Mouse (Mus musculus): ENCODE data around the gene Stab1.

Gene Stab1

DNA sequence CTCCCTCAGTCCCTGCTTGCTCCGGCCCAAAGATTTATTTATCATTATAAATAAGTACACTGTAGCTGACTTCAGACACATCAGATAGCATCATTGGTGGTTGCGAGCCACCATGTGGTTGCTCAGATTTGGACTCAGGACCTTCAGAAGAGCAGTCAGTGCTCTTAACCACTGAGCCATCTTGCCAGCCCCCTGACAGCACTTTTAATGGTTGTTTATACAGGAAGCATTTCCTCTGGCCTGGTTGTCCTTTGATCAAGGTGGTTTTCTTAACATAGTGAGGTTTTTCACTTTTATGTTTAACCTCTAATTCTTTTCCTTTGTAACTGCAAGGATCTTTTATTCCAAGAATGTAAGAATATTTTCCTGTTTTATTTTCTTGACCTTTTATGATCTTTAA lies 26.0 kb upstream of the Stab1 start:
- no peak for DNase-seq

DNA sequence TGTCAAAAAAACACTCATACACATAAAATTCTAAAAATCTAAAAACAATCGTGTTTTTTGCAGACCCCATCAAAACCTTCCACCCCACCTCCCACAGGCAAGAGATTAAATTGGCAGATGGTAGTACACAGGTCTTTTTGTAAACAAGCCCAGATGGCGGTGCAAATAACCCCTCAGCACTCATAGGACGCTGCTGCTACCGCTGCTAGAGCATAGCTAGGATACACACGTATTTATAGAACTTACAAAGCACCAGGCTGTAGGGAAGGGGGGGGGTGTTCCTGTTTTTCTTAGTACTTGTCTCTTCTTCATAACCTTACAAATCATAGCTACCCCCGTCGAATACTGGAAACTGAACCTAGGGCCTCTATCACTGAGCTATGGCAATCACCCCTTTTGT lies 25.4 kb upstream of the Stab1 start:
- DNase-seq, result no peak

DNA sequence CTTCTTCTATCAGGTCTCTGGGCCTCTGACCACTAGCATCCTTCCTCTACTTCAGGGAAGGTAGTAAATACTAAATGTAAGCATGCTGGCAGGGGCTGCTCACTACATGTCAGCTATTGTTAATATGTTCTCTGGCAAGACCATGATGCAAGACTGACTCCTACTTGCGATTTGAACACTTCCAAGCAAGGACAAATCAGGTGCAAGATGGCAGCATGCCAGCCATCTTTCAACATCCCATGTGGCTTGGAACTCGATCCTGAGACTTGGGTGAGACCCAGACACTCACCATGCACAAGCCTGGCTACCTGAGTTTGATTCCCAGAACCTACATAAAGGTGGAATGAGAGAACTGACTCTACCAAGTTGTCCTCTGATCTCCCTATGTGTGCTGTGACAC lies 23.5 kb upstream of the Stab1 start:
- DNase-seq, result no peak

DNA sequence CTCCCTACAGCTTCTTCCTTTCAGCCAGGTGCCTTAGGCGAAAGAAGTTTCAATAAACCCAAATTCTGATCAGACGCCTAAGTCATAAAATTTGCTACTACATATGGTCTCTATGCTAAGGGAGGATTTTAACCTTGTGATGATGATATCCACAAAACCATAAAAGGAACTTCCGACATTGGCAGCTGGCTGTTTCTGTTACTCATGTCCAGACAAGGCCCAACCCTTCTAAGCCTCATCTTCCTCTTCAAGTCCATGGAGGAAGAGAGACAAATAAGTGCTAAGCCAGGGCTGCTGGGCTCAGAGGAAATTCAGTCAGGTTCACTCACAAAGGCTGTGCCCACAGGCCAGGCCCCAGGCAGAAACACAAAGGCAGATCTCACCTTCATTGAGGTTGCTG lies 20.9 kb upstream of the Stab1 start:
- no peak for DNase-seq

DNA sequence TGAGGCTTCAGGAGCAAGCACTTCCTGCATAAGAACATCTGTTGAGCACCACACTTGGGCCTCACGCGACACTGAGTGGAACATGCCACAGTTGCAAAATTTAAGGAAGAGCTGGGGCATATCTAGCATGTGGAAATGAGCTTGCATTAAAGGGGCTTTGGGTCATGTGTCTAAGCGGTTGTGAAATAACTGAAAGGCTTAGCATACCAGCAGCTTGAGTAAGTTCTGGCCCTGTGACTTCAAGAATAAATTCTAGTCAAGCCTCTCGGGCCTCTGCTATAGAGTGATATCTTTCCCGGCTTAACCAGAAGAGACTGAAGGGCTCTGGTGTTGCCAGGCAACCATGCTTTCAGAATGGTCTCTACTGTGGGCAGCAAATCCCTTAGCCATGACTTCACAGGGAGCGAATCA lies 20.3 kb upstream of the Stab1 start:
- DNase-seq, result no peak

DNA sequence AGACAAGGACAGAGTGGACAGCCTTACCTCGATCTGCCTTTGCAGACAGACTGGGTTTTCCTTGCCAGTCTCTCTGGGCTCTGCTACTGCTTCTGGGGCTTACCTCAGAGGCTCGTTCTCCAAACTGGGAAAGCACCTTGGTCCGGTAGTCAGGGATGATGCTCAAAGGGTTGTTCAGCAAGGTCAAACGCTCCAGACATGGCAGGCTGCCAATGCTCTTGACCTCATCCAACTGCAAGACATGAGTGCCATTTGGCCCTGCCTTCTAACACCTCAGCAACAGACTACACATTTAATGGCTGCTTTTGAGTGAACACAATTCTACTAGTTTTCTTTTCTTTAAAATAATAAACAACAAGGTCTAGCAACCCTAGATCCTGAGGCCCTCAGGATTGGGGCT lies 18.2 kb upstream of the Stab1 start:
- DNase-seq, result no peak

DNA sequence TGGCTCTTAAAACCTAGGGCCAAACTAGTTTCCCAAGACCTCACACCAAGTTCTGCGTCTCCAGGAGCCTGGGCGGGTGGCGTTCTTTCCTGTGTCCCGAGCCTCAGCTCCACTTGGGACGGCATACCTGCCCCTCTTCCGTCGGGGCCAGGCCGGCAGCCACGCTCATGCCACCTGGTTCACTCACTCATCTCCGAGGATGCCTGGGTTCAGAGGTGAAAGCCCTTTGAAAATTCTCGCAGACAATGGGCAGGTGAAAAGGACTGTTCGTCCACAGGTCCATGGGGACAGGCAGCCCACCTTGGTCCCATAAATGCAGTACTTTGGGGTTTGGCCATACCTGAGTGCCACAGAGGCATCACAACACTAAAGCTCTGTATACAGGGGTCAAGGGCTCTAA lies 15.8 kb upstream of the Stab1 start:
- no peak for DNase-seq

DNA sequence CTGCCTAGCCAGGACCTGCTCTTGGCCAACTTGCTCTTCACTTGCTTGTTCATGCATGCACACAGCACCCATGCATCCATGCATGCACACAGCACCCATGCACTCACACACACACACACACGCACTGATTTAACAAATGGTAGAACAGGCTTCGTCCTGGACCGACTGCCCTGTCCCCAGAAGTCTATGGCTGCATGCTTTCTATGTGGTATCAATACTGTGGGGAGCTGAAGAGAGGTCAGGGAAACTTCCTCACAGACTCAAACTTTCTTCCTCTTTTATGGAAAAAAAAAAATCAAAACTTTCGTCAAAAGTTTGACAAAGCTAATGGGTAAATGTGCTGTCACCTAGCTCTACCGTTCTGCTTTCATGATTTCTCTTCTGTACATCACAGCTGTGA lies 15.1 kb upstream of the Stab1 start:
- no peak for DNase-seq

DNA sequence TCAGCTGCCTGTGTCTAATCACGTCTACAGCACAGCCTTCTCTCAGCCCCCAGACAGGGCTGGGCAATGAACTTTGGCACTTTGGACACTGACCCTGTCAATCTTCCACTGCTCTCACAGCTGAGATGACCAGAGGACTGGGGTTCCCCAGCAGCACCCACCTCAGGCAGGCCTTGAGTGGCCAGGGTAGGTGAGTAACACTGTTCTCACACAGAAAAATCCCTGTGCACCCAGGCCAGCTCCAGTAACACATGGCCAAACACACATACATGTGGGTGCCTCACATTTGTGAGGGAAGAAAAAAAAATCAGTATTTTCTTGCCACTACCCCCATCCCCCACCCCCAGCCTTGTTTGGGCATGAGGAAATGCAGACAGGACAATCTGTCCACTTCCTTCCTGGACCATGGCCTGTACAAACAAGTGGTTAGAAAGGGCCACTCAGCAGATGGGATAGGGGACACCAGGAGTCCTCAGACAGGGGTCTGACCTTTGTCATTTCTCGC lies 14.4 kb upstream of the Stab1 start:
- no peak for DNase-seq

DNA sequence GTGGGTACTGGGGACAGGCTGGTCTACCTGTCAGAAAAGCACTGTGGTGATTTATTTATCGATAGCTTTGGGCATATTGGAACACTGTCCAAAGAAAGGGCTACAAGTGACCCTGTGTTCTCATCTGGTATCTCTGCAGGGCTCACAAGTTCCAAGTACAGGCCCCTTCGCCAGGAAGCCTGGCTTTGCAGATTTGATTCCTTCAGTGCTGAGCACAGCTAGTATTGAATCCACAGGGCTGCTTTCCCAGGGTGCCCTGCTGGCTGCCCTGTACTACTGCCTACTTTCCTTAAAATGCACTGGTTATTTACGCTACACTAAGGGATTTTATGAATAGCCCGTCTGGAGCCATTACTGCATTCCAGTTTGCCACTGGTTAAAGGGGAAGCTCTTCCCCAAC lies 13.1 kb upstream of the Stab1 start:
- DNase-seq, result no peak

DNA sequence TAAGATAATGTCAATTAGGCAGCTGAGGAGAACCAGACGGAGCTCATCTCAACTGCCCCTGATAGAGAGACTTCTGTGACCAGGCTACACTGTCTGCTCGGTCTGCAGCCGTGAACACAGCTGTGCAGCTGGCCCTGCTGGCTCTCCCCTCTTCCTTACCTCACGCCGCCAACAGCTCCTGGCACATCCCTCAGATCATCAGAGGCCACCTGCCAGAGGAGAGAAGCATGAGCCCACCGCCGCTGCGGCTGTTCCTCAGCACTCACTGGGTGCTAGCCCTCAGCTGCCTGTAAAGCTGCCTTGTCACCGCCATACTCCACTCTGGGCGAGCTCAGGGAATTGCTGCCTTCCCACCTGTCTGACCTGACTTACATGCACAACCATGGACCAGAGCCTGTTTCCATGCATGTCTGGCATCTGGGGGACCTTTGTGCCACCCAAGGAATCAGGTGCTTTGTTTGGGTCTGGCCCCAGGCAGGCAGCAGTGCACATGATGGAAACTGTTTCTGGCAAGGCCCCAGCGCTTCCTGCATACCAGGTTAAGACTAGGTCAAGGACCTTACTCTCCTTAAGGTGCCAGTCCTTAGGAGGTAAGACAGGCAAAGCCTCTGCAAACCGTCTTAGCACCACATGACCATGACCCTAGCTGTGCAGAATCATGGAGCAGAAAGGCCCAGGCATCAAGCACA lies 11.4 kb upstream of the Stab1 start:
- no peak for DNase-seq

DNA sequence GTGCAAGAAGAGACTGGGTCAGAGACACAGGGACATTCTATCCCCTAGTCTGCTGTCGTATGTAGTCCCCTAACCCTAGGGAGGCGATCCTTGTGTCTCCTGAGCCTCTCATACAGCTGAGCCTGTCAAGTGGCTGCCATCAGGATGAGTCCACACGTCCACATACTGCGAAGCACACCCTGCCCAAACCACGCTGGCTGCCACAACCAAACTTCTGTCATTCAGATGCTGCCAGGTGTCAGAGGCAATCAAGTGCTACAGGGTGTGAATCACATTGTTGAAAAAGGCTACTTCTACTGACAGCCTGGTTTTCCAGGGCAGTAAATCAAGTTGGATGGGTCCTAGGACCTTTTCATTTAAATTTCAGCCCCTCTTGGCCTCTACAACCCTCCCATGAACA lies 9.3 kb upstream of the Stab1 start:
- DNase-seq, result no peak

DNA sequence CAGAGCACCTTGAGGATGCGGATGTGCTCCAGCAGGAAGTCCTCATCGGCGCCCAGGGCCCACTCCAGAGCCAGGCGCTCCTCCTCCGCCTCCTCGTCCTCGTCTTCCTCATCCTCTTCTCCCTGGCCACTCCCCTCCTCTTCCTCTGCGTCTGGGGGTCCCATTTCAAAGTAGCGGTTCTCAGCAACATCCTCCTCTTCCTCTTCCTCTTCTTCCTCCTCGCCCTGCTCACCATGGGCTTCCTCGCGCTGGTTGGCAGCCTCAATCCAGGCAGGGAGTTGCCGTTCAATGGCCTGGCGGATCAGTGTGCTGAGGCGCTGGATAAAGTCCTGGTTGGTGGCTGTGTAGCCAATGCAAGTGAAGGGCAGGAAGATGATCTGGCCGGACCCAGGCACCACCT lies 8.8 kb upstream of the Stab1 start:
- DNase-seq, result no peak

DNA sequence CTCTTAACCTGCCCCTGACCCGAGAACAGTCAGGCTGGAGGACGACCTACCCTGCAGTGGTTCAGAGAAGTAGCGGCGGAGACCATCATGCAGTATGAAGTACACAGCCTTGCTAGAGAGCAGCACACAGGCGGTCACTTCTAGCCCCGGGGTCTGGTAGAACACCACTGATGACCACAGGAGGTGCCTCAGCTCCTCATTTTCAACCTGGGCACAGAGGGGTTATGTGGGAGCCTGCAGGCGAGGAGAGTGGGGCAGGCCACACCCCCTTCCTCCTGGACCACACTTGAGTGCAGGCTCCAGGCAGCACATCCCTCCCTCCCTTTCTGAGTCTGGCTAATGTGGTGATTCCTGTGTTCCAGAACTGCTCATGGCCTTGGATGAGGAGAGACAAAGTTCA lies 5.1 kb upstream of the Stab1 start:
- DNase-seq, result no peak

DNA sequence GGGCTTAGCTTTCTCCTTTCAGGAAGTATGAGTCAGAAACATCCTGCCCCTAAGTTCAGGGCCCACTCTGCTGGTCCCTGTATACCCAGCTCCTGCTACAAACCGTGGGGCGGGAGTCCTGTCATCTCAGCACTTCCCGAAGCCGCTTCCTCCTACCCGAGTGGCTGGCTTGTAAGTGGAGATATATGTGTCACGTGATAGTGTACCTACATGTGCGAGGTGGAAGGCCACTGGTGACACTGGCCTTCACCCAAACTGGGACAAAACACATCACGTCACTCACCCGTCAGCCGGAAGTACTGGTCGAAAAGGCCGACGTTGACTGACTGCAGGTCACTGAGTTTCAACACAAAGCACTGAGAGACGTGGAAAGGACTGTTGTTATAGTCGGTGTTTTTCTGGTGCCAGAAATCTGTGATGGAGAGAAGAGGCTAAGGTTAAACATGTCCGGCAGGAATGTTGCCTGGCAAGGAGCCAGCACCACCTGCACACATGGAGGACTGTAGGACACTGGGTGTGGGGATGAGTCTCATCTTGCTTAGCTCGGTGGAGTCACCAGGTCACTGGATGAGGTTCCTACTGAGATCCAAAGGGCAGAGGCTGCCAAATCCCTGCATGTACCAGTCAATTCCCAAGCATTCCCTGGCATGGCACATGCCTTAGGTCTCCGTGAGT lies 4.5 kb upstream of the Stab1 start:
- no peak for DNase-seq

DNA sequence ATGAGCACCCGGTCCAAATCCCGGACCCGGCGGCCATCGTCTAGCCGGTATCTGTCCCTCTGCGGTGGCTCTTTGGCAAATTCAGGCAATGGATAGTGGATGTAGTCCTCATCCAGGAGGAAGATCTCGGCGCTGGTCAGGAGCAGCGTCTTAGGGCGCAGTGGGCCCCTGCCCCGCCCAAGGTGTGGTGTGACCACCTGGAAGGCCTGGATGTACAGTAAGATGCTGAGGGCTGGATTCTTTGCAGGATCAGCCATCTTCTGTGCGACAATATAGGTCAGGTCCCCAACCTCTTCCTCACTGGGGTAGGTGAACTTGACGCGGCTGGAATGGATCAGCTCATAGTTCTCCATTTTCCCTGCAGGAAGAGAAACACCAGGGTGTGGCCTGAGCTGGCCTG lies 3.4 kb upstream of the Stab1 start:
- no peak for DNase-seq

DNA sequence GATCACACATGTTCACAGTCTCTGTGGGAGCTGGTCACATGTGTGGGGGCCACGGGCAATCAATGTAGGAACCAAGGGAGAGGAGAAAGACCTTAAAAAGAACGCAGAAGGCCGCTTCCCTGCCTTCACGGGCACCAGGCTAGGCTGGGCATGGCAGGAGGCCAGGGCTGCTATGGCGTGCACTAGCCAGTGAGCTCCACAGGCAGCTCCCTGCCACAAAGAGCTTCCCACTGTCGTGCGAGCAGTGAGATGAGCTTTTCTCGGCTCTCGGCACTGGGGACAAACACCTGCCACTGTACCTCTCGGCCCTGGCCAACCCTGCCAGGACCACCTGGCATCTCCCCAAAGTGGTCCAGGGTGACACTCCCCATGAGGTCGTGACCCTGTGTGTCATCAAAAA lies 2.9 kb upstream of the Stab1 start:
- no peak for DNase-seq

DNA sequence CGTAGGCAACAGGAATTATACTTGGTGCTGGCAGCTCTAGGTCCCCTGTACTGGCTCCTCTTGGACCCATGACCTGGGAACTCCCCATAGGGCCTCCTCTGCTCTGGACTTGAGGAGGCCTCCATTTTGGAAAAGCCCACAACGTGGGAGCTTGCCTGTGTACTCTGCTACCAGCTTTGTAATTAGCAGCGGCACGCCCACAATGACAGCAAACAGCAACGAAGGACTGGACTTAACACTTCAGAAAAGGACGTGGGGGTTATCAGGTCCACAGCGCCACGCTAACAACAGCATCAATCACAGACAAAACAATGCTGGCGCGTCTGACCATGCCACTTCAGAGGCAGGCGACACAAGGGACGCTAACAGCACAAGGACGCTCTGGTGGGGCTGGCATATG lies 2.5 kb upstream of the Stab1 start:
- DNase-seq, result no peak

DNA sequence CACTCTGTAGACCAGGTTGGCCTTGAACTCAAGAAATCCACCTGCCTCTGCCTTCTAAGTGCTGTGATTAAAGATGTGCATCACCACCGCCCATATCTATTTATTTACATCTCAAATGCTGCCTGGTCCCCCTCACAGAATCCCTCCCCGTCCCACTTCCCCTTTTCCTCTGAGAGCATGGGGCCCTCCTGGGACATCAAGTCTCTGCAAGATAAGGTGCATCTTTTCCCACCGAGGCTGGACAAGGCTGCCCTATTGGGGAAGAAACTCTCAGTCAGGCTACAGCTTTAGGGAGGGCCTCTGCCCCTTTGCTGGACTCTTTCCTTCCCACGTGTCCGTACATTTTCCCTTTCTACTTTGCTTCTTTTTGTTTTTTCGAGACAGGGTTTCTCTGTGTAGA lies 1.1 kb upstream of the Stab1 start:
- no peak for DNase-seq

DNA sequence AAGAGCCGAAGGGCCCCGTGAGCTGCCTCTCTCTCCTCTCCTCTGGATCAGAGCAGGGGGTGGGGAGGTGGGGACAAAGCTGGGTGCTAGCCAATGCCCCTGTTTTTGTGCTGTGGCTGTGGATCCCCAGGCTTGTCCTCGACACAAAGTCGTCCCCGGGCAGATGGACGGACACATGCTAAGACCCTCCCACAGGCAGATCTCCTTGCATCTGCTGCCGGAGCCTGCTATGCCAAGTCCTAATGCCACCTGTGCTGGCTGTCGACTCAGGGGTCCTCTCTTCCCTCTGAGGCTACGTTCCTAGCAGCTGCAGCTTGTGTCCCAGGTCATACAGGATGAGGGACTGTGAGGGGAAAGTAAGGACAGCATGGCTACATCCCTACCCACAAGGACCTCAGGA lies 1.6 kb downstream of the Stab1 start:
- DNase-seq, result no peak

DNA sequence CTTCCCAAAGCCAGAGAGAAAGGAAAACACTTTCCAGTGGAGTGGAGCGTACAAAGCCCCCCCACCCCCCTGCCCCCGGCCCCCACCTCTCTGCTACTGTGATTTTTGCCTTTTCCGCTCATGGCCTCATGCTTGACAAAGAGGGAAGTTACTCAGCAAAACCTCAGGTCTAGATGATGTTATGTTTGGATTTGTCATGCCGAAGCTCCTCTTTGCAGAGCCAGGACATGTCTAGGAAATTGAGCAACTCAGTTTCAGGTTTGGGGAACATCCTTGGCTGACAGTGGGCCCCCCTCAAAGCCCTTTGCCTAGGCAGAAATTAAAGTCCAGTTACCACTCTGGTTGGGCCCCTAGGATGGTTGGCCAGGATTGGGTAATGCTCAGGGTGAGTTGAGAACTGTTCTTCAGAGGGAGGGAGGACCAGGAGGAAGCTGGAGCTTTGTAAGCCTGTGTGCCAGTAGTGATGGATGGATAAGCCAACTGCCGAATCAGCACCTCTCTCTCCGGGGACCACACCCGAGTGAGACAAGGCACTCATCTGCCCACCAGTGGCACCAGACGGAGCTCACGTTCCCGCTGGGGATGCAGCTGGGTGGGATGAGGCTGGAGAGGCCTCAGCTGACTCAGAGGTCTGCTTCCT lies 2.3 kb downstream of the Stab1 start:
- no peak for DNase-seq

DNA sequence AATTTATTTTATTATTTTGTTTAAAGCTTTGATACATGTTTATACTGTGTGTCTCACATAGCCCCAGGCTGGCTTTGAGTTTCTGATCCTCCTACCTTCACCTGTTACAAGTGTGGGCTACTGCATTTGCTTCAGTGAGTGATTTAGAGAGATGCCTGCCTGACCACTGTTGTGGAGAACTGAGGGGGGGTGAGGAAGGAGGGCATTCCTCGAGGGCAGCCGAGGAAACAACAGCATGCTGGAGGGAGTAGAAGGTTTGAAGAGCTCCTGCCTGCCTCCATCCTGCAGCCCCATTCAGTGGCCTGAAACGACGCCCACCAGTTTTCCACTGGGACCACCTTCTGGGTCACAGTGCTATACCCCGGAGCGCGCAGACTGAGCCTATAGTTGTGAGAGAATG lies 3.0 kb downstream of the Stab1 start:
- DNase-seq, result no peak

DNA sequence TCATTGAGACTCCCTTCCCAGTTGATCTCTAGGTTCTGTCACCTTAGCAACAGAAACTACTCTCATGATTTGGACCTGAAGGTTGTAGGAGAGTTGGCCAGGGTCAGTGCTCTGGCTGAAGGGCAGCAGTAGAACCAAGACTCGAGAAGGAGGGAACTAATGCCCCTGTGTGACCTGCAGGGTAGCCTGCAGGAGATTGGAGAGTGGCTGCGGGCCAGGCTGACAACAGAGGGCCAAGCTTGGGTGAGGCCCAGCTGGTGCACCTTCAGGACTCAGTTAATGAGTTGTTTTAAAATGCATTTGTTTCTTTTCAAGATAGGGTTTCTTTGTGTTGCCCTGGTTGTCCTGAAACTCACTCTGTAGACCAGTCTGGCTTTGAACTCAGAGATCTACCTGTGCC lies 3.4 kb downstream of the Stab1 start:
- DNase-seq, result no peak

DNA sequence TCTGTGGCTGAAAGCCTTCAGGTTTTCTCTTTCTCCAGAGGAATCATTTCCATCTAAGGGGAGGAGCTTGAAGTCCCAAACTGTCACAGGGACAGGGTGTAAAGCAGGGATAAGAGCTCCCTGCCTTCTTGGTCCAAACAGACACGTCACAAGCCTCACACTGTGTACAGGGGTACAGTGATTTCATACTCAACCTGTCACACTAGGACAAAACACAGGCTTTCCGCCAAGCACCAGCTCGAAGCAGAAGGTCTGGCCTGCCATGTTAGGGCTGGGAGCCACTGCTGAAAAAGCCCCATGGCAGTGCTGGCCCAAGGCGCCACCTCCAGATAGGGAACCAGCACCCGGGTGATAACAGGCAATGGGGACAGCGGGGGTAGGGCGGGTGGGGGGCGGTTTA lies 4.4 kb downstream of the Stab1 start:
- DNase-seq, result no peak

DNA sequence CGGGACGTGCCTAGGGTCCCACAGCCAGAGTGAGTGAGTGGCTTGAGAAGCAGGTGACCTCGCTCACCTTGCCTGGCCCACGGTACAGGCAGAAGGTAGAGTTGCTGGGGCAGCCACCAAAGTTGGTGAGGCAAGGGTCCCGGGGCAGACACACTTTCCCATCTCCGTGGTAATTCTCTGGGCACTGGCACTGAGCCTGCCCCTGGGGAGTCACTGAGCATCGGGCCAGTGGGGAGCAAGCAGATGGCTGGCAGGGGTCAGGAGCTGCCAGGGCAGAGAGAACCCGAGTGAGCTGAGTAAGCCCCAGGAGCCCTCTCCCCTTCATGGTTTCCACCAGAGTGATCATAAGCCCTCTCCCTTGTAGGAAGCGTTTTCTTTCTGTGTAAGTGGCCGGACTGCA lies 6.8 kb downstream of the Stab1 start:
- DNase-seq, result no peak

Data from thymus, postnatal 25 days (tissue).